Mouse (Mus musculus): ENCODE data around the gene Rmdn2. TPM values are rescaled to one million over a fixed set of nuclear protein-coding genes. Genes with fewer than 3 reads are reported as not detected.

Rmdn2 gene
- polyA plus RNA-seq, 1 experiment from 2014 or later = 7.2 TPM

- H3K27ac ChIP-seq (replicated peaks) = no peak overlapping the region
- no peaks in the 10 kb centered on the region for H3K27me3 ChIP-seq (ENCODE audit: control insufficient read depth, insufficient read depth, low read length)
- 57% methylated on average over 1 of the region's 1 CpGs for WGBS
- no peak for DNase-seq (ENCODE audit: low spot score)
- H3K9ac ChIP-seq (ENCODE audit: low read length) = no peak overlapping the region
- TF ChIP-seq EP300 (optimal IDR thresholded peaks at IDR 0.05) (no peak), CTCF (IDR thresholded peaks at IDR 0.05; ENCODE audit: low read depth) (no peak)
- no peak overlapping the region for H3K4me2 ChIP-seq (replicated peaks; ENCODE audit: low read depth)
- H3K9me3 ChIP-seq (ENCODE audit: control insufficient read depth, low read length) = no peaks in the 10 kb centered on the region
- no peak overlapping the region for H3K4me3 ChIP-seq (ENCODE audit: low read depth, low read length)
- H3K4me1 ChIP-seq (replicated peaks; ENCODE audit: control insufficient read depth, insufficient read depth) = no peaks in the 10 kb centered on the region
- H3K36me3 ChIP-seq (ENCODE audit: control insufficient read depth, insufficient read depth, low read length) = no peaks in the 10 kb centered on the region
- ATAC-seq (ENCODE audit: low FRiP score, low TSS enrichment) = no peak
These were observed 41.5 kb downstream of the Rmdn2 start for GRCm38 (mm10) chr17:79653171-79653570.

GRCm38 (mm10) chr17:79654187-79654586 lies 42.5 kb downstream of the Rmdn2 start:
- ATAC-seq (ENCODE audit: low FRiP score, low TSS enrichment) = no peak
- Histone ChIP-seq H3K9me3 (ENCODE audit: control insufficient read depth, low read length) (no peaks in the 10 kb centered on the region), H3K36me3 (ENCODE audit: control insufficient read depth, insufficient read depth, low read length) (no peaks in the 10 kb centered on the region), H3K9ac (ENCODE audit: low read length) (no peak overlapping the region), H3K4me2 (replicated peaks; ENCODE audit: low read depth) (no peak overlapping the region), H3K4me1 (replicated peaks; ENCODE audit: control insufficient read depth, insufficient read depth) (no peaks in the 10 kb centered on the region), H3K4me3 (ENCODE audit: low read depth, low read length) (no peak overlapping the region), H3K27ac (replicated peaks) (no peak overlapping the region), H3K27me3 (ENCODE audit: control insufficient read depth, insufficient read depth, low read length) (no peaks in the 10 kb centered on the region)
- TF ChIP-seq EP300 (optimal IDR thresholded peaks at IDR 0.05) = no peak
- TF ChIP-seq CTCF (IDR thresholded peaks at IDR 0.05; ENCODE audit: low read depth) = no peak
- no peak for DNase-seq (ENCODE audit: low spot score)
- WGBS = 61% methylated on average over 3 of the region's 3 CpGs

GRCm38 (mm10) chr17:79657785-79658184 lies 46.1 kb downstream of the Rmdn2 start:
- H3K4me2 ChIP-seq (replicated peaks; ENCODE audit: low read depth) = no peak overlapping the region
- no peaks in the 10 kb centered on the region for H3K9me3 ChIP-seq (ENCODE audit: control insufficient read depth, low read length)
- H3K9ac ChIP-seq (ENCODE audit: low read length) = no peak overlapping the region
- DNase-seq (ENCODE audit: low spot score) (no peak), ATAC-seq (ENCODE audit: low FRiP score, low TSS enrichment) (no peak)
- WGBS = 64% methylated on average over 9 of the region's 9 CpGs
- H3K4me3 ChIP-seq (ENCODE audit: low read depth, low read length) = no peak overlapping the region
- no peaks in the 10 kb centered on the region for H3K36me3 ChIP-seq (ENCODE audit: control insufficient read depth, insufficient read depth, low read length)
- H3K4me1 ChIP-seq (replicated peaks; ENCODE audit: control insufficient read depth, insufficient read depth) = no peaks in the 10 kb centered on the region
- no peaks in the 10 kb centered on the region for H3K27me3 ChIP-seq (ENCODE audit: control insufficient read depth, insufficient read depth, low read length)
- no peak overlapping the region for H3K27ac ChIP-seq (replicated peaks)
- TF ChIP-seq CTCF (IDR thresholded peaks at IDR 0.05; ENCODE audit: low read depth) = no peak
- no peak for TF ChIP-seq EP300 (optimal IDR thresholded peaks at IDR 0.05)

GRCm38 (mm10) chr17:79658452-79658851 lies 46.8 kb downstream of the Rmdn2 start:
- no peak overlapping the region for H3K27ac ChIP-seq (replicated peaks)
- no peaks in the 10 kb centered on the region for H3K27me3 ChIP-seq (ENCODE audit: control insufficient read depth, insufficient read depth, low read length)
- DNase-seq (ENCODE audit: low spot score) (no peak), ATAC-seq (ENCODE audit: low FRiP score, low TSS enrichment) (no peak)
- H3K36me3 ChIP-seq (ENCODE audit: control insufficient read depth, insufficient read depth, low read length) = no peaks in the 10 kb centered on the region
- 69% methylated on average over 3 of the region's 3 CpGs for WGBS
- no peak overlapping the region for H3K4me2 ChIP-seq (replicated peaks; ENCODE audit: low read depth)
- no peaks in the 10 kb centered on the region for H3K4me1 ChIP-seq (replicated peaks; ENCODE audit: control insufficient read depth, insufficient read depth)
- TF ChIP-seq CTCF (IDR thresholded peaks at IDR 0.05; ENCODE audit: low read depth) (no peak), EP300 (optimal IDR thresholded peaks at IDR 0.05) (no peak)
- no peaks in the 10 kb centered on the region for H3K9me3 ChIP-seq (ENCODE audit: control insufficient read depth, low read length)
- H3K4me3 ChIP-seq (ENCODE audit: low read depth, low read length) = no peak overlapping the region
- H3K9ac ChIP-seq (ENCODE audit: low read length) = no peak overlapping the region

- H3K27ac ChIP-seq (replicated peaks) = no peak overlapping the region
- ATAC-seq (ENCODE audit: low FRiP score, low TSS enrichment) (no peak), DNase-seq (ENCODE audit: low spot score) (no peak)
- 67% methylated on average over 8 of the region's 8 CpGs for WGBS
- H3K9me3 ChIP-seq (ENCODE audit: control insufficient read depth, low read length) = no peaks in the 10 kb centered on the region
- no peaks in the 10 kb centered on the region for H3K36me3 ChIP-seq (ENCODE audit: control insufficient read depth, insufficient read depth, low read length)
- no peaks in the 10 kb centered on the region for H3K4me1 ChIP-seq (replicated peaks; ENCODE audit: control insufficient read depth, insufficient read depth)
- no peak for TF ChIP-seq CTCF (IDR thresholded peaks at IDR 0.05; ENCODE audit: low read depth)
- H3K4me3 ChIP-seq (ENCODE audit: low read depth, low read length) = no peak overlapping the region
- no peaks in the 10 kb centered on the region for H3K27me3 ChIP-seq (ENCODE audit: control insufficient read depth, insufficient read depth, low read length)
- H3K9ac ChIP-seq (ENCODE audit: low read length) = no peak overlapping the region
- H3K4me2 ChIP-seq (replicated peaks; ENCODE audit: low read depth) = no peak overlapping the region
These were observed 47.2 kb downstream of the Rmdn2 start for GRCm38 (mm10) chr17:79658863-79659262.

- no peaks in the 10 kb centered on the region for H3K4me1 ChIP-seq (replicated peaks; ENCODE audit: control insufficient read depth, insufficient read depth)
- peak; percentile 65 for DNase-seq (ENCODE audit: low spot score)
- no peak overlapping the region for H3K4me2 ChIP-seq (replicated peaks; ENCODE audit: low read depth)
- no peak for ATAC-seq (ENCODE audit: low FRiP score, low TSS enrichment)
- WGBS = 41% methylated on average over 7 of the region's 7 CpGs
- no peak overlapping the region for H3K27ac ChIP-seq (replicated peaks)
- no peak overlapping the region for H3K9ac ChIP-seq (ENCODE audit: low read length)
- H3K27me3 ChIP-seq (ENCODE audit: control insufficient read depth, insufficient read depth, low read length) = no peaks in the 10 kb centered on the region
- H3K9me3 ChIP-seq (ENCODE audit: control insufficient read depth, low read length) = no peaks in the 10 kb centered on the region
- no peaks in the 10 kb centered on the region for H3K36me3 ChIP-seq (ENCODE audit: control insufficient read depth, insufficient read depth, low read length)
- no peak overlapping the region for H3K4me3 ChIP-seq (ENCODE audit: low read depth, low read length)
- peak; percentile 88 for TF ChIP-seq CTCF (IDR thresholded peaks at IDR 0.05; ENCODE audit: low read depth)
- TF ChIP-seq EP300 (optimal IDR thresholded peaks at IDR 0.05) = no peak
These were observed 49.7 kb downstream of the Rmdn2 start for GRCm38 (mm10) chr17:79661387-79661786.

All from stomach, postnatal 0 days (tissue).